Mouse (Mus musculus): ENCODE data around the gene Vmn1r101. TPM values are rescaled to one million over a fixed set of nuclear protein-coding genes. Genes with fewer than 3 reads are reported as not detected.
"Not testable (repeated sequence)": the region's sequence is repeated elsewhere in the genome, so short reads cannot be mapped to it uniquely, and the experiment has no call there.

Vmn1r101 gene
- total RNA-seq (2015) (not detected in 2 replicates), total RNA-seq (2017) (not detected in 2 replicates)

DNA sequence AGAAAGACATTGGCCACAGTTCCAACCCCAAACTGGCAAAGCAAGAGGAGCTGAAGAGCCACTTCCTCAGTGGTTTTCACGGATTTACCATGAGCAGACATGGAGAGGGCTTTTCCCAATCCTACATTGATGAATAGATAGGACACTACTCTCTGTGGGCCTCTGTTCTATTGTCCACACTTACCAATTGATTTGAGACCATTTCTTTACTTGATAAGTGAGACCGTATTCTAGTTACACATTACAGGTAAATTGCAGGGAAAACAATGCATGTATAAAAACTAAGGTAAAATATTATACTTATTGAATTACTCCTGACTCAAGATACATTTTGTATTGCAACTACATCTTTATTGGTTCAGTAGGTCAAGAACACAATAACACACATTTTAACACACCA is at the start of gene Vmn1r101:
Gene Vmn1r101 (minus strand): TSS at position 101 of the 400 bp plus-strand sequence.
- ATAC-seq (ENCODE audit: poor library complexity, severe bottlenecking): not testable (repeated sequence)

DNA sequence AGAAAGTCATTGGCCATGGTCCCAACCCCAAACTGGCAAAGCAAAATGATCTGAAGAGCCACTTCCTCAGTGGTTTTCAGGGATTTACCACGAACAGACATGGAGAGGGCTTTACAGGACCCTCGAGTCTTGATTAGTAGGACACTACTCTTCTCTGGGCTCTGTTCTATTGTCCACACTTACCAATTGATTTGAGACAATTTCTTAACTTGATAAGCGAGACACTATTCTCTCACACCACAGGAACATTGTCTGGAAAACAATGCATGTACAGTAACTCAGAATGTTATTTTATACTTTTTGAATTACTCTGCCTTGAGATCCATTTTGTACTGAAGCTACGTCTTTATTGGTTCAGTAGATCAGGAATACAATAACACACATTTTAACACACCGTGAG is 32.4 kb upstream of the Vmn1r101 start, which contains the start of gene Gm10670:
Gene Gm10670 (minus strand): TSS at position 101 of the 400 bp plus-strand sequence.
- ATAC-seq (ENCODE audit: poor library complexity, severe bottlenecking): not testable (repeated sequence)

DNA sequence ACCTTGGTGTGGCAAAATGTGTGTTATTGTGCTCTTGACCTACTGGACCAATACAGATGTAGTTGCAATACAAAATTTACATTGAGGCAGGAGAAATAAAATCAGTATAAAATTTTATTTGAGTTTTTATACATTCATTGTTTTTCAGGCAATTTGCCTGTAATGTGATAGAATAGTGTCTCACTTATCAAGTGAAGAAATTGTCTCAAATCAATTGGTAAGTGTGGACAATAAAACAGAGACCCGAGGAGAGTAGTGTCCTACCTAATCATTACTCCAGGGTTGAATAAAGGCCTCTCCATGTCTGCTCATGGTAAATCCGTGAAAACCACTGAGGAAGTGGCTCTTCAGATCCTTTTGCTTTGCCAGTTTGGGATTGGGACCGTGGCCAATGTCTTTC is 24.8 kb downstream of the Vmn1r101 start, which contains the start of gene Vmn1r100:
Gene Vmn1r100 (plus strand): TSS at position 301 of the 400 bp plus-strand sequence.
- not testable (repeated sequence) for ATAC-seq (ENCODE audit: poor library complexity, severe bottlenecking)

Other genes with a start within 250 kb of the Vmn1r101 start
- not detected in 2 replicates for gene Vmn1r95, start 248.9 kb downstream of the Vmn1r101 start, total RNA-seq (2015)
- not detected in 2 replicates for gene Vmn1r95, start 248.9 kb downstream of the Vmn1r101 start, total RNA-seq (2017)
- not detected in 2 replicates for gene Gm6164, start 237.0 kb downstream of the Vmn1r101 start, total RNA-seq (2015)
- not detected in 2 replicates for gene Gm6164, start 237.0 kb downstream of the Vmn1r101 start, total RNA-seq (2017)
- gene Gm4498, start 208.8 kb downstream of the Vmn1r101 start, total RNA-seq (2015): not detected in 2 replicates
- gene Gm4498, start 208.8 kb downstream of the Vmn1r101 start, total RNA-seq (2017): not detected in 2 replicates
- gene Gm5890, start 179.8 kb downstream of the Vmn1r101 start, total RNA-seq (2015): not detected in 2 replicates
- gene Gm5890, start 179.8 kb downstream of the Vmn1r101 start, total RNA-seq (2017): not detected in 2 replicates
- gene Gm4133, start 108.5 kb downstream of the Vmn1r101 start, total RNA-seq (2015): not detected in 2 replicates
- not detected in 2 replicates for gene Gm4133, start 108.5 kb downstream of the Vmn1r101 start, total RNA-seq (2017)
- not detected in 2 replicates for gene Gm5728, start 67.2 kb downstream of the Vmn1r101 start, total RNA-seq (2015)
- gene Gm5728, start 67.2 kb downstream of the Vmn1r101 start, total RNA-seq (2017): not detected in 2 replicates
- not detected in 2 replicates for gene Vmn1r100, start 24.7 kb downstream of the Vmn1r101 start, total RNA-seq (2015)
- not detected in 2 replicates for gene Vmn1r100, start 24.7 kb downstream of the Vmn1r101 start, total RNA-seq (2017)
- not detected in 2 replicates for gene Gm10670, start 32.3 kb upstream of the Vmn1r101 start, total RNA-seq (2015)
- gene Gm10670, start 32.3 kb upstream of the Vmn1r101 start, total RNA-seq (2017): not detected in 2 replicates
- gene Vmn1r103, start 67.9 kb upstream of the Vmn1r101 start, total RNA-seq (2015): not detected in 2 replicates
- gene Vmn1r103, start 67.9 kb upstream of the Vmn1r101 start, total RNA-seq (2017): not detected in 2 replicates
- gene Vmn1r104, start 91.2 kb upstream of the Vmn1r101 start, total RNA-seq (2015): not detected in 2 replicates
- not detected in 2 replicates for gene Vmn1r104, start 91.2 kb upstream of the Vmn1r101 start, total RNA-seq (2017)
- not detected in 2 replicates for gene Gm5726, start 103.2 kb upstream of the Vmn1r101 start, total RNA-seq (2015)
- not detected in 2 replicates for gene Gm5726, start 103.2 kb upstream of the Vmn1r101 start, total RNA-seq (2017)
- not detected in 2 replicates for gene Gm4141, start 133.6 kb upstream of the Vmn1r101 start, total RNA-seq (2015)
- gene Gm4141, start 133.6 kb upstream of the Vmn1r101 start, total RNA-seq (2017): not detected in 2 replicates
- gene Gm4513, start 156.4 kb upstream of the Vmn1r101 start, total RNA-seq (2015): not detected in 2 replicates
- not detected in 2 replicates for gene Gm4513, start 156.4 kb upstream of the Vmn1r101 start, total RNA-seq (2017)
- gene Vmn1r107, start 226.3 kb upstream of the Vmn1r101 start, total RNA-seq (2015): not detected in 2 replicates
- not detected in 2 replicates for gene Vmn1r107, start 226.3 kb upstream of the Vmn1r101 start, total RNA-seq (2017)